Mouse (Mus musculus) intestine, embryonic 14.5 days (tissue): ENCODE results near the gene Frmd4a. TPM values are rescaled to one million over a fixed set of nuclear protein-coding genes. Genes with fewer than 3 reads are reported as not detected.

Experiments
- ATAC-seq: fragments of 200-750 bp; cut with Nextera tagmentation; replicated peaks from 2 replicates; pipeline ENCODE4 v1.8.0; 2017; ENCODE audit warnings: low read depth, moderate number of reproducible peaks, moderate TSS enrichment, moderate library complexity; ENCODE audit not compliant: low FRiP score, low TSS enrichment
- DNase-seq: peaks from one replicate; pipeline ENCODE4 v3.0.0-alpha.2; 2018; ENCODE audit warnings: low spot score
- H3K27ac ChIP-seq: fragments of 300-500 bp; sonication (generic); 2 replicates; pipeline ENCODE4 v1.5.1; 2014; ENCODE audit warnings: low read depth, mild to moderate bottlenecking, control low read depth
- H3K27me3 ChIP-seq: fragments of 300-500 bp; sonication (generic); replicated peaks from 2 replicates; pipeline ENCODE4 v1.6.1; 2014; ENCODE audit warnings: low read length, control low read depth; ENCODE audit not compliant: control insufficient read depth, insufficient read depth
- H3K36me3 ChIP-seq: fragments of 300-500 bp; sonication (generic); 2 replicates; pipeline ENCODE4 v1.6.1; 2014; ENCODE audit warnings: low read length, control low read depth; ENCODE audit not compliant: control insufficient read depth, insufficient read depth
- H3K4me1 ChIP-seq: fragments of 300-500 bp; sonication (generic); replicated peaks from 2 replicates; pipeline ENCODE4 v1.6.1; 2014; ENCODE audit warnings: low read length, control low read depth, mixed read lengths; ENCODE audit not compliant: control insufficient read depth, insufficient read depth
- H3K4me2 ChIP-seq: fragments of 300-500 bp; sonication (generic); 2 replicates; pipeline ENCODE4 v1.6.1; 2014; ENCODE audit warnings: low read length
- H3K4me3 ChIP-seq: fragments of 300-500 bp; sonication (generic); 2 replicates; pipeline ENCODE4 v1.5.1; 2014; ENCODE audit warnings: low read depth, low read length, control low read depth, mixed read lengths
- H3K9ac ChIP-seq: fragments of 300-500 bp; sonication (generic); 2 replicates; pipeline ENCODE4 v1.6.1; 2014; ENCODE audit warnings: mild to moderate bottlenecking, low read length
- H3K9me3 ChIP-seq: fragments of 300-500 bp; sonication (generic); 2 replicates; pipeline ENCODE4 v1.6.1; 2016; ENCODE audit warnings: low read length, control low read depth; ENCODE audit not compliant: control insufficient read depth
- WGBS: fragments of 180-500 bp; shearing (Covaris S2); extraction: QIAGEN DNeasy Blood & Tissue Kit; methylation state at CpG from one replicate; pipeline ENCODE4 v1.1.7; 2014; 5-methylcytosine and 5-hydroxymethylcytosine counted together
- polyA plus RNA-seq: library from polyadenylated mRNA; unstranded; fragments of >200 nt; fragmentation: Nextera tagmentation; extraction: Ambion mirVana; gene quantifications from 2 replicates; pipeline ENCODE4 v1.2.1, GENCODE M21; 2014

Gene Frmd4a
- polyA plus RNA-seq, 1 experiment from 2014 or later, result 28.8 TPM

- Histone ChIP-seq H3K4me2 (no peak overlapping the region), H3K27me3 (no peaks in the 10 kb centered on the region), H3K9ac (no peak overlapping the region), H3K9me3 (no peaks in the 10 kb centered on the region), H3K27ac (no peak overlapping the region), H3K4me3 (no peak overlapping the region), H3K4me1 (peaks cover 30% of the 10 kb centered on the region), H3K36me3 (peaks cover 79% of the 10 kb centered on the region)
- DNase-seq (no peak), ATAC-seq (no peak)
- WGBS, result 76% methylated on average over 3 of the region's 3 CpGs
Observed at GRCm38 (mm10) chr2:4591647-4592046, 574.1 kb downstream of the Frmd4a start.

GRCm38 (mm10) chr2:4592666-4593065 is 575.1 kb downstream of the Frmd4a start:
- ATAC-seq (no peak), DNase-seq (no peak)
- Histone ChIP-seq H3K27ac (no peak overlapping the region), H3K36me3 (peaks cover 81% of the 10 kb centered on the region), H3K27me3 (no peaks in the 10 kb centered on the region), H3K9ac (no peak overlapping the region), H3K4me1 (peaks cover 20% of the 10 kb centered on the region), H3K9me3 (no peaks in the 10 kb centered on the region), H3K4me2 (no peak overlapping the region), H3K4me3 (no peak overlapping the region)
- 88% methylated on average over 7 of the region's 7 CpGs for WGBS

GRCm38 (mm10) chr2:4593433-4593832 is 575.9 kb downstream of the Frmd4a start:
- peaks cover 85% of the 10 kb centered on the region for H3K36me3 ChIP-seq
- ATAC-seq (peak; percentile 51; the same call in 1 of the 2 replicates), DNase-seq (peak; percentile 71)
- H3K4me3 ChIP-seq, result no peak overlapping the region
- no peak overlapping the region for H3K27ac ChIP-seq
- WGBS, result 21% methylated on average over 9 of the region's 9 CpGs
- no peak overlapping the region for H3K4me2 ChIP-seq
- H3K4me1 ChIP-seq, result peaks cover 13% of the 10 kb centered on the region
- H3K27me3 ChIP-seq, result no peaks in the 10 kb centered on the region
- H3K9me3 ChIP-seq, result no peaks in the 10 kb centered on the region
- no peak overlapping the region for H3K9ac ChIP-seq

GRCm38 (mm10) chr2:4593878-4594387 is 576.4 kb downstream of the Frmd4a start:
- H3K27ac ChIP-seq, result no peak overlapping the region
- no peak for ATAC-seq
- WGBS, result 74% methylated on average over 3 of the region's 3 CpGs

GRCm38 (mm10) chr2:4596992-4597391 is 579.5 kb downstream of the Frmd4a start:
- Histone ChIP-seq H3K4me3 (no peak overlapping the region), H3K27me3 (no peaks in the 10 kb centered on the region), H3K9ac (no peak overlapping the region), H3K36me3 (peaks cover 74% of the 10 kb centered on the region), H3K4me2 (no peak overlapping the region), H3K27ac (no peak overlapping the region), H3K4me1 (peaks cover 5% of the 10 kb centered on the region; the same call in 1 of the 2 replicates), H3K9me3 (no peaks in the 10 kb centered on the region)
- WGBS, result 90% methylated on average over 7 of the region's 7 CpGs
- ATAC-seq (no peak), DNase-seq (no peak)

More at GRCm38 (mm10) chr2:4593878-4594387, 576.4 kb downstream of the Frmd4a start:
- Histone ChIP-seq H3K9ac (no peak overlapping the region), H3K4me2 (no peak overlapping the region), H3K9me3 (no peaks in the 10 kb centered on the region), H3K36me3 (peaks cover 86% of the 10 kb centered on the region), H3K4me3 (no peak overlapping the region), H3K27me3 (no peaks in the 10 kb centered on the region), H3K4me1 (peaks cover 8% of the 10 kb centered on the region; the same call in 1 of the 2 replicates)
- DNase-seq, result no peak

GRCm38 (mm10) chr2:4601034-4601890 is 583.7 kb downstream of the Frmd4a start:
- ATAC-seq, result peak; percentile 47; the same call in 1 of the 2 replicates

GRCm38 (mm10) chr2:4603361-4603945 is 585.9 kb downstream of the Frmd4a start:
- H3K4me1 ChIP-seq, result no peaks in the 10 kb centered on the region
- no peaks in the 10 kb centered on the region for H3K27me3 ChIP-seq
- H3K9ac ChIP-seq, result no peak overlapping the region
- peaks cover 82% of the 10 kb centered on the region for H3K36me3 ChIP-seq
- no peak overlapping the region for H3K4me3 ChIP-seq
- H3K27ac ChIP-seq, result no peak overlapping the region
- no peak for DNase-seq
- H3K9me3 ChIP-seq, result no peaks in the 10 kb centered on the region
- no peak overlapping the region for H3K4me2 ChIP-seq
- no peak for ATAC-seq
- WGBS, result 79% methylated on average over 33 of the region's 33 CpGs

More at GRCm38 (mm10) chr2:4601034-4601890, 583.7 kb downstream of the Frmd4a start:
- H3K4me1 ChIP-seq, result no peaks in the 10 kb centered on the region
- H3K9ac ChIP-seq, result no peak overlapping the region
- 52% methylated on average over 15 of the region's 15 CpGs for WGBS
- H3K9me3 ChIP-seq, result no peaks in the 10 kb centered on the region
- no peak overlapping the region for H3K4me2 ChIP-seq
- peaks cover 78% of the 10 kb centered on the region for H3K36me3 ChIP-seq
- H3K27ac ChIP-seq, result no peak overlapping the region
- no peaks in the 10 kb centered on the region for H3K27me3 ChIP-seq
- no peak overlapping the region for H3K4me3 ChIP-seq
- peak; percentile 69 for DNase-seq

- no peak overlapping the region for H3K4me2 ChIP-seq
- H3K27me3 ChIP-seq, result no peaks in the 10 kb centered on the region
- H3K27ac ChIP-seq, result no peak overlapping the region
- DNase-seq, result no peak
- no peaks in the 10 kb centered on the region for H3K9me3 ChIP-seq
- 93% methylated on average over 3 of the region's 3 CpGs for WGBS
- H3K36me3 ChIP-seq, result peaks cover 97% of the 10 kb centered on the region
- no peak overlapping the region for H3K4me3 ChIP-seq
- no peaks in the 10 kb centered on the region for H3K4me1 ChIP-seq
- ATAC-seq, result no peak
- H3K9ac ChIP-seq, result no peak overlapping the region
Observed at GRCm38 (mm10) chr2:4606559-4606958, 589.0 kb downstream of the Frmd4a start.
